Mouse (Mus musculus): ENCODE measurements around the gene Gm16451.
"Not testable (repeated sequence)": the region's sequence is repeated elsewhere in the genome, so short reads cannot be mapped to it uniquely, and the experiment has no call there.

Gene Gm16451

GRCm38 (mm10) chr7:22118145-22118544 lies at the start of gene Gm16451:
TSS of gene Gm16451 (minus strand) at chr7:22118245.
- DNase-seq (ENCODE audit: extremely low read depth, insufficient read length, low spot score) = not testable (repeated sequence)

- DNase-seq (ENCODE audit: extremely low read depth, insufficient read length, low spot score) = not testable (repeated sequence)
Observed at GRCm38 (mm10) chr7:22163935-22164334, 45.9 kb upstream of the Gm16451 start, which contains the start of gene Vmn1r142. TSS of gene Vmn1r142 (minus strand) at chr7:22164035.

DNA sequence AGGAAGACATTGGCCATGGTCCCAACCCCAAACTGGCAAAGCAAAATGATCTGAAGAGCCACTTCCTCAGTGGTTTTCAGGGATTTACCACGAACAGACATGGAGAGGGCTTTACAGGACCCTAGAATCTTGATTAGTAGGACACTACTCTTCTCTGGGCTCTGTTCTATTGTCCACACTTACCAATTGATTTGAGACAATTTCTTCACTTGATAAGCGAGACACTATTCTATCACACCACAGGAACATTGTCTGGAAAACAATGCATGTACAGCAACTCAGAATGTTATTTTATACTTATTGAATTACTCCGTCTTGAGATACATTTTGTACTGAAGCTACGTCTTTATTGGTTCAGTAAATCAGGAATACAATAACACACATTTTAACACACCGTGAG lies 16.6 kb upstream of the Gm16451 start, which contains the start of gene Gm10666:
Gm10666 (minus strand) TSS at position 101 of the 400 bp plus-strand sequence.
- DNase-seq (ENCODE audit: extremely low read depth, insufficient read length, low spot score) = not testable (repeated sequence)

DNA sequence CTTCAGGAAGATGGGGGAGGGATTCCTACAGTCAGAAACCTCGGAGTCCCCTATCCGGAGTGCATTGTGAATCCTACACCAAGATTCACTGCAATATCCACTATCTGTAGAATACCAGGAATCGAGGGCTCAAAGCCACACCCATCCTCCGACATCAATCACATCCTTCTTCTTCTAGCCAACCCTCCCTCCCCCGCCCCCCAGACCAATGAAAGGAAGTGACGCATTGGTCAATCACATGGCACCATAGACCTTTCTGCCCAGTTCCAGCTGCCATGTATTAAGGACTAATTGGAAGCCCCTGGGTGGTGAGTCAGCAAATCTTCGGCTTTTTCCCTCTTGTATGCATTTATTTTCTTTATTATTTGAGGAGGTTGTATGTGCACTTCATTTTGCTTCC lies 49.3 kb downstream of the Gm16451 start, which contains the start of gene Vmn1r139:
Vmn1r139 (plus strand) TSS at position 301 of the 400 bp plus-strand sequence.
- DNase-seq (ENCODE audit: extremely low read depth, insufficient read length, low spot score) = not testable (repeated sequence)

All from 3134 (cell line).